Mouse (Mus musculus): ENCODE measurements around the gene Casc1. TPM values are rescaled to one million over a fixed set of nuclear protein-coding genes. Genes with fewer than 3 reads are reported as not detected.
"Not testable (repeated sequence)": the region's sequence is repeated elsewhere in the genome, so short reads cannot be mapped to it uniquely, and the experiment has no call there.

Casc1 gene
- total RNA-seq, 2 experiments from 2014 or later = 0.39 to 0.59 TPM

DNA sequence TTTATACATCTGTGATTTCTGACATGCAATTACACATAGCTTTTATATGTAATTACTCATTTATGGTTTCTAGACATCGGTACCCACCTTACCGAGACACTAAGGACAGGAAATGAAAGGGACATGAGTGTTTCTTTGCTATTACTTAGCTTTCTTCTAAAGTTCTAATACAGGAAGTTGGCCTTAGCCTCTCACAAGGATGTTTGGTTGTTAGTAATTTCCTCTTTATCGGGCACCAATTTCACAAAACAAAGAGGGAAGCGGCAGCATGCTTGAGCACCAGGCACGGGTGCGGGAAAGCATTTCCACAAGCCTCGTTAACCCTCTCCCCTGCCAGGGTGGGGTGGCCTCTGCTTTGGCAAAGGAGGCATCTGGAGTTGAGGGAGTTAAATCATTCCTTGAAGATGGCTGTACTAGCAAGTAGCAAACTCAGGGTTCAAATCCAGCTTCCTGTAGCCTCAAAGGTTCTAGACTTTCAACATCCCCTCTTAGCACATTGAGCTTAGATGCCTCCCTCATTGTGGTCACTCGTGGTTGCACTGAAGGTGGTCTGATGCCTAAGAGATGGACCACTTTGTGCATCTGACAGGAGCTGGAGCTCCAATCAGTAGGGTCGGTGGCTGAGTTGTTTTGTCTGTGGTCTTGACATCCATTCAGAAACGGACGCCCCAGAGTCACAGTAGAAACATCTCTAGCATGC, 70.9 kb downstream of the Casc1 start:
- no peak for DNase-seq (ENCODE audit: low spot score in 2 of 2)

DNA sequence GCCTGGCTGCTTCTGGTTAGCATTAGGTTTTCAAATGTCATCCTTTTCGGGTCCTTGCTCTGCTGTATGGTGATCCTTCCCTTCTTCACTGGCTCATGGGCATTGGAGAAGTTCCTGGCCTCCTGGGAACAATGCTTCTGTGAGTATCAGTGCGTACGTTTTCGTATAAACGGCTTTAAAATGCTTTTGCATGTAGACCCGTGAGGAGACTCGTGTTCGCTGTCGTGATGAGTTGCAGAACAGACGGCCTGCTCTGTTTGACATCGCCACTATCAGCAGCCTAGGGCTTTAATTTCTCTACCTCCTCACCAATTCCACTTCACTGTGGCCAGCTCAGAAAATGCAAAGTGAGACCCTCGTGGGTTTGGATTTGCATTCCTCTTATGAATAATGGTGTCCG, 71.6 kb downstream of the Casc1 start:
- no peak for DNase-seq (ENCODE audit: low spot score in 2 of 2)

DNA sequence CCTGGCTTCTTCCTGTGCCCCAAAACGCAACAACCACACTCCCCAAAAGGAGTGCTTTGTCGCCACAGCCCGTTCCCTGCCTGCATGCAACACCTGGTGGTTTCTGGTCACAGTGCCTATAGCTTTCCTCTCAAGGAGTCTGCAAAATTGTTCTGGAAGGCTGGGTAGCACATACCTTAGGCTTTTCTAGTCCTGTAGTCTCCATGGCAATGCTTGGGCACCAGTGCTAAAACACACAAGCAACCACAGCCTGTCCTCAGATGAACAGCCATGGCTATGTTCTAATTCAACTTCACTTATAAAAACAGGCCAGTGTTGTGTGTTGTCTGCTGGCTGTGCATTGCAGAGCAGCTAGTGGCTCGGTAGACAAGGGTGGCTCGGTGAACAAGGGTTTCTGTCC, 74.0 kb downstream of the Casc1 start:
- DNase-seq (ENCODE audit: low spot score in 2 of 2) = no peak

DNA sequence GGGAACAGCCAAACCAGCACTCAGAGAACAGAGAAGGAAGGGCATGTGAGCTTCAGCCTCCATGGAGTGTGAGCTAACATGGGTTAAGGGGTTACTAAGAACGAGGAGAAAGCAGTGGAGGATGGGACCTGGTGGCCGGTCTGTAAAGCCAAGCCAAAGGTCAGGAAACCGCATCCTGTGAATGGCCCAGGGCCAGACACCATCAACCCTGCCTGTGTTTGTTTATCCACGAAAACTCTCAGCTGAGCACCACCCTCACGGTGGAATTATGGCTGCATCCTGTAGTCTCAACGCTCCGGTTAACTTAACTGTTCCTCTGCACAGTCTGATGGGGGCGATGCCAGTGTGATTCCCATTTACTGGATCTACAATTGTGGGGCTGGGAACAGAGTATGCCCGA, 75.0 kb downstream of the Casc1 start:
- DNase-seq (ENCODE audit: low spot score in 2 of 2) = no peak

- DNase-seq (ENCODE audit: low spot score in 2 of 2) = no peak
Observed at GRCm38 (mm10) chr6:145135295-145135694, 75.5 kb downstream of the Casc1 start.

DNA sequence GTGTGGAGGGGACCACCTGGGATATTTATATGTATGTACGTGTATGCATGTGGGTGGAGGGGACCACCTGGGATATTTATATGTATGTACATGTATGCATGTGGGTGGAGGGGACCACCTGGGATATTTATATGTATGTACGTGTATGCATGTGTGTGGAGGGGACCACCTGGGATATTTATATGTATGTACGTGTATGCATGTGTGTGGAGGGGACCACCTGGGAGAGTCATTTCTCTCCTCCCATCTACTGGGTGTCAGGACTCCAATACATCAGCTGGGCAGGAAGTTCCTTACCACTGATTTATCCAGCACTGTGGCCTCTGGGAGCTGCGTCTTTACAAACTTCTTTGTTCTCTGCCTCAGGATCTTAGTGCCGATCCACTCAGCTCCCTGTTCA, 77.8 kb downstream of the Casc1 start:
- not testable (repeated sequence) for DNase-seq (ENCODE audit: low spot score in 2 of 2)

- no peak for DNase-seq (ENCODE audit: low spot score in 2 of 2)
Observed at GRCm38 (mm10) chr6:145131991-145132390, 78.8 kb downstream of the Casc1 start.

DNA sequence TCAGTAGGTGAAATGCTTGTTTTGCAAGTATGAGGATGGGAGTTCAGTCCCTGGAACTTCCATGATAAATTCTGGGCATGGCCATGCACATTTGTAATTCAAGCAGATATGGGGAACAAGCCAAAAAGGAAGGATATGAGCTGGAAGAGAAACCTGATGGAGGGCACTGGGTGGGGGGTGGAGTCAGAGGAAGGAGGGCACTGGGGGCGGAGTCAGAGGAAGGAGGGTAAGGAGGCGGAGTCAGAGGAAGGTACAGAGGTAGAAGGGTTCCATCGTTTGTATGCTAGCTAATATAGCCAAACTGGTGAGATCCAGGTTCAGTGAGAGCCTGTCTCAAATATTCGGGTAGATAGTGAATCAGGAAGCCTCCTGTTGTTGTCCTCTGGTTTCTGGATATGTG, 81.2 kb downstream of the Casc1 start:
- DNase-seq (ENCODE audit: low spot score in 2 of 2) = no peak

GRCm38 (mm10) chr6:145127652-145128051, 83.2 kb downstream of the Casc1 start:
- no peak for DNase-seq (ENCODE audit: low spot score in 2 of 2)

- no peak for DNase-seq (ENCODE audit: low spot score in 2 of 2)
Observed at GRCm38 (mm10) chr6:145125591-145126113, 85.2 kb downstream of the Casc1 start.

Other genes with a start within 250 kb of the Casc1 start
- gene Bcat1, start 134.8 kb downstream of the Casc1 start, total RNA-seq (2021) = 10 to 100 TPM; 18.9 to 23.5 TPM
- gene Lrmp, start 95.4 kb downstream of the Casc1 start, total RNA-seq (2021) = 1 to 10 TPM; 4.1 to 4.6 TPM
- gene Etfrf1, start 129 bp upstream of the Casc1 start, total RNA-seq (2021) = 10 to 100 TPM; 50.6 to 51.4 TPM
- 10 to 100 TPM; 37.0 to 40.8 TPM for gene Kras, start 39.2 kb upstream of the Casc1 start, total RNA-seq (2021)

All from gastrocnemius, postnatal 4 days (tissue).